Mouse (Mus musculus): ENCODE data around the gene Lrr1.
"Not testable (repeated sequence)": the region's sequence is repeated elsewhere in the genome, so short reads cannot be mapped to it uniquely, and the experiment has no call there.

- not testable (repeated sequence) for TF ChIP-seq CTCF (IDR thresholded peaks at IDR 0.05; ENCODE audit: borderline replicate concordance, control insufficient read depth, extremely low read depth, insufficient read depth, low read length, poor library complexity); POLR2A (IDR thresholded peaks at IDR 0.05; ENCODE audit: control insufficient read depth, extremely low read depth, insufficient read depth, low read length, poor library complexity)
These were observed 5.0 kb upstream of the Lrr1 start for GRCm38 (mm10) chr12:69163586-69163985.

Measured in thymus, adult 2 months (tissue).